Mouse (Mus musculus) brain, embryonic 14.5 days (tissue): ENCODE results near the gene Actn1. TPM values are rescaled to one million over a fixed set of nuclear protein-coding genes. Genes with fewer than 3 reads are reported as not detected.
"Not testable (repeated sequence)": the region's sequence is repeated elsewhere in the genome, so short reads cannot be mapped to it uniquely, and the experiment has no call there.

Experiments used
- DNase-seq: peaks from one replicate; pipeline ENCODE4 v3.0.0-alpha.2; 2011; ENCODE audit warnings: low read depth
- CTCF ChIP-seq: fragments of 200-500 bp; IDR thresholded peaks from 2 replicates; pipeline ENCODE4 v1.5.1; 2012; ENCODE audit warnings: inconsistent platforms, mild to moderate bottlenecking, moderate library complexity, borderline replicate concordance; ENCODE audit not compliant: insufficient read depth, insufficient read length; ENCODE audit errors: extremely low read depth
- POLR2A ChIP-seq: fragments of 200-500 bp; IDR thresholded peaks from 2 replicates; pipeline ENCODE4 v1.6.1; 2012; ENCODE audit warnings: mild to moderate bottlenecking, inconsistent platforms, borderline replicate concordance; ENCODE audit not compliant: poor library complexity, insufficient read depth, insufficient read length, severe bottlenecking; ENCODE audit errors: extremely low read depth
- polyA plus RNA-seq: library from polyadenylated mRNA; depleted of rRNA; stranded (reverse); fragments of >200 nt; gene quantifications from 2 replicates; pipeline ENCODE4 v1.2.3, GENCODE M21; 2012; rRNA removed

Gene Actn1
- polyA plus RNA-seq = 25.1 and 30.5 TPM in 2 replicates

DNA sequence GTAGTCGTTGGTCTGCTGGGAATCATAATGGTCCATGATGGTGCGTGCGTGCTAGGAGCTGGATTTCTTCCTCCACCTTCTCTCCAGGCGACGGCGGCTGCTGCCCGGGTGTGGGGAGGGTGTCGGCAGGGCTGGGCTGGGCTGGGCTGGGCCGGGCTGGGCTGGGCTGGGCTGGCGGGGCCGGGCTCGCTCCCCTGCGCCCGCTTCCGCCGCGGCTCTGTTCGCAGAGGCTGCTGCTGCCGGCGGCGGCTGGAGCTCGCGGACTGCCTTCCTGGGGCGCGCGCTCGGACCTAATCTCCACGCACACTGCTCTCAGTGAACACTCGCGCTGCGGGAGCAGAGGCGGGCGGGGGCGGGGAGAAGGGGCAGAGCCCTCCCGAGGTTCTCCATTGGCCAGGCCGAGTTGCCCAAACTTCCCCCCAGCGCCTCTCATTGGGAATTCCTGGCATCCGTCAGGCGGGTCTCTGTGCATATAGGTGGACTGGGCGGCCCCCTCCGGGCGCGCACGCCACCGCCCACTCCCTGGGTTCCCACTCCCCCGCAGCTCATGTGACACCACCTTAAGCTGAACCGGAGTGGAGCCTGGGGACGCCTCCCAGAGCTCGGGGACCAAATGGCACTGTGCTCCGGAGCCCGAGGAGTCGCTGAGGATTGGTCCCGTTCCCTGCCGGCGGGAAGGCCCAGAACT, at the start of gene Actn1:
Gene Actn1 (minus strand): TSS at position 316 of the 688 bp plus-strand sequence.
- TF ChIP-seq CTCF = no peak
- TF ChIP-seq POLR2A = peak; percentile 66

DNA sequence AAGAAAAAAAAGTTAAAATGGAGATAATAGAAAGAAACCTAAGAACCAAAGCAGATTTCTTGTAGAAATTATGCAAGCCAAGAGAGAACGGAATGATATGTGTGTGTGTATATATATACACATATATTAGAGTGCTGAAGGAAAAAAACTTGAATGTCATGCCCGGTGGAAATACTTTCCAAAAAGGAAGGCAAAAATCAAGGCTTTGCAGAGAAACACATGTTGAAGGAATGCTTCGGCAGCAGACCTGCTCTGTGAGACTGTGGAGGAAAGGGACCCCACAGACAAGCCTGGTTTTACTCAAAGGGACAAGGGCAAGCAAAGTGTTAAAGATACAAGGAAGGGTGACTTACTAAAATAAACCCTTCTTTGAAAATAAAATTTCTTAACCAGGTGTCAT, 47.4 kb upstream of the Actn1 start:
- TF ChIP-seq POLR2A = no peak
- TF ChIP-seq CTCF = no peak
- DNase-seq = no peak

More for the DNA sequence above, at the start of gene Actn1:
- DNase-seq = peak; percentile 98

DNA sequence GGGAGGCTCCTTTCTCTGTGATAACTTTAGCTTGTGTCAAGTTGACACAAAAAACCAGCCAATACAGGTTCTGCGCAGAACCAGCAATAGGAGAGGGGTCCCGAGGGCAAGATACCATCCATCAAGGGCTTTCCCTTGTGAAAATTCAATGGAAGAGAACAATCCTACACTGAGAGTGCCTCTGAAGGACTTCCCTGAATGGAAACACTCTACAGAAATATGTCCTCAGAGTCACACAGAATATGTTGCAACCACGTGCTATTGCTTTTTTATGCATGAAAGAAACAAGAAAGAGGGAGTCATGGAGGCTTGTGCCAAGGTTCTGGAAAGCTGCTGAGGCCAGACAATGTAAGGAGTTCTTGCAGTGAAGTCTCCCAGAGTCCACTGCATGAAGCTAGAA, 44.3 kb upstream of the Actn1 start:
- no peak for DNase-seq
- no peak for TF ChIP-seq POLR2A
- TF ChIP-seq CTCF = no peak

DNA sequence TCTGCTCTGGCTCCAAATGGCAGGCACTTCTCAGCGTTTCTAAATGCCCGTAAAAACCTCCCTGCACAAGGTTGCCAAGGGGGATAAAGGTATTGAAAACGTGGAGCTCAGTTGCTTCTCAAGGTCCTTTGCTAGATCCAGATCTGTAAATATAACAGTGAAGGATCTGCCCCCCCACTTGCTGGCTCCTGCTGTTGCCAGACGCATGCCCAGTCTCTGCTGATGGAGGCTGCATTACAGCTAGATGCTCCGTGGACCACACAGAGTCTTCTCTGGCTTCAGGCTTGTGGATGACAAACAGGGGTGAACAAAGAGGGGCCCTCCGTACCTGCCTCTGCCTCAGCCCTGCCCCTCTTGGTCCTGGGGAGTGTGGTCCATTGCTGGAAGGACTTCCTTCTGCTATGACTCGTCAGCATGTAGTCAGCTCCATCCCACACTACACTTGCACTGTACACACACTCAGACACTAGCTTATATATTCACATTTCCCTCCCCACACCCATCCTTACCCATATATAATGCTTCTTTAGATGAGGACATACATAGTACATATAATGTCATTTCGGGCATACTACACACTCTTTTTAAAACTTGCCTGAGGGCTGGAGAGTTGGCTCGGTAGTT, 40.8 kb upstream of the Actn1 start:
- TF ChIP-seq POLR2A = no peak
- no peak for TF ChIP-seq CTCF
- DNase-seq = no peak

DNA sequence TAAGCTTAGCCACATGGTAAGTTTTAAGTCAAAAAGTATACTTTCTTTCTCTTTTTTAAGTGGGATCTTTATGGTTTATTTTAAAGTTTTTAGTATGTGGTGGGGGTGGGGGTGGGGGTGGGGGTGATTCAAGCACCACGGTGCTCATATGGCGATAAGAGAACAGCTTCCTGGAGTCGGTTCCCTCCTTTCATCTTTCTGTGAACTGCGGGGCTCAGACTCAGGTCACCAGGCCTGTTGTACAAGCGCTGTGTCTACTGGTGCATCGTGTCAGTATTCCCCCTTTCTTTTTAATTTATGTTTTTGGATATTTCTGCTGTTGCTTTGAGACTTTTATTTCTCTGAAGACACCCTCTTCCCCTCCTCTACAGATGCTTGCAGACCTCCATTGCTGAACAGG, 38.5 kb upstream of the Actn1 start:
- no peak for DNase-seq
- TF ChIP-seq POLR2A (no peak), CTCF (no peak)

DNA sequence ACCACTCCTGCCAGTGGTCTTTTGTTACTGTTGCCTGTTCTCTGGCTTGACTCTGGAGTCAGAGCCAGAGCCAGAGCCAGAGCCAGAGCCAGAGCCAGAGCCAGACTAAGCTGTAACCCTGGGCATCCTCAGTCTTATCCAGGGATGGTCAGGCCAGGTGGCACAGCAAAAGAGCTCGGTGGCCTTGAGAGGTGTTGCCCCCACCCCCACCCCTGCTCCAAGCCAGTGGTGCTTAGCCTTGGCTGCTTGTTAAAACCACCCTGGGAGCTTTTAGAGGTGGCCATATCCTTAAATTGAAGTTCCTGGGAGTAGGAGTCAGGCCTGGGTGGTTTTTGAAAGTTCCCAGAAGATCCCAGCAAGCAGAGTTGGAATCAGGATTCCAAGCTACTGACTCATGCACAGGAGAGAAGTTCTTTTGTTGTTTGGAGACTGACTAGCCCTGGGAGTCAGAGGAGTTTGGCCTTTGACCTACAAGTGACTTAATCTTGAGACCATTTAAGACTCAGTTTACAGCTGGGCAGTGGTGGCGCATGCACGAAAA, 31.8 kb upstream of the Actn1 start:
- no peak for DNase-seq
- no peak for TF ChIP-seq POLR2A
- no peak for TF ChIP-seq CTCF

DNA sequence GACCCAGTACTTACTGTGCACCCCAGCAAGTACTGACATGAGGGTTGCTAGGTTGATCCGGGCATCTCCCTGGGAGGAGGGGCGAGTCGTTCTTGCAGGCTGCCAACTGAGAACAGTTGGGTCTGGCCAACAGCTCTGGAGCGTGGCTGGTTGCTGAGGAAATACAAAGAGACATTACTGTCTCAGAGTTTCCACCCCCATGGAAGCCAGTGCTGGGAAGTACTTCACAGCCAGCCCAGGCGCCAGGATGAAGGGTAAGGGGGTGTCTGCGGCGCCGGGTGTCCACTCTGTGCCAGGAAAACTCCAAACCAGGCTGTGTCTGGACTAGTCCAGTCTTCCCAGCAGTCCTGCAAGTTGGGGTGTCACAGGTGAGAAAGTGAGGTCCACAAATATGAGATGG, 30.8 kb upstream of the Actn1 start:
- DNase-seq = peak; percentile 17

DNA sequence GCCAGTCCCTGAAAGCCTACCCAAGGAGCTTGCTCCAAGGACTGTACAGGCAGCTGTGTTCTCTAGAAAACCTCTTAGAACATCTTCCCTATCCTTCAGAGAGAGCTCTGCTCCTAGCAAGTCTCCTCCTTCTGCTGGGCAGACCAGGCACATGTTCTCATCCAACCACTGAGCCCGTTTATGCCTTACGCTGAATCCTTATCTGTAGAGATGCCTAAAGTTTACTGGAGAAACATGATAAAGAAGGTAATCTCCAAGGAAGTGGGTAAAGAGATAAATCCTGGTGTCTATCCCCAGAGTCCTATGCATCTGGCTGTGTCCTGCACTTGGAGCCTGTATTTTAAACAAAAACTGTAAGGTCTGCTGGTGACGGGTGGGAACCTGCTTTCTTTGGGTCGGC, 30.3 kb upstream of the Actn1 start:
- no peak for DNase-seq
- TF ChIP-seq POLR2A = no peak

More for the DNA sequence above, 30.8 kb upstream of the Actn1 start:
- no peak for TF ChIP-seq CTCF
- no peak for TF ChIP-seq POLR2A

DNA sequence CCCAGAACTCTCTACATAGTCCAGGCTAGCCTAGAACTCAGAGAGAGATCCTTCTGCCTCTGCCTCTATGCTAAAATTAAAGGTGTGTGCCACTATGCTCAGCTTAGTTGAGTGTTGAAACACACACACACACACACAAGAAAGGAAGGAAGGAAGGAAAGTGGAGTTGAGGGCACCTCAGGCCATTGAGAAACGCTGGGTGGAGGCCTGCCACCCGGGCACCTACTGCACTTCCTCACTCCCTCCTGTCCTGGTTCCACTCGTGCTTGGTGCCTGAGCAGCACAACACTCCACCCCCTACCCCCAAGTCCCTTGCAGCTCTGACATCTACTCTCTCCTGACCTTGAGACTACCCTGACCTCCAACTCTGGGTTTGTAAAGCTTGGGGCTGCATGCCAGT, 29.6 kb upstream of the Actn1 start:
- DNase-seq = no peak
- TF ChIP-seq CTCF (no peak), POLR2A (no peak)

DNA sequence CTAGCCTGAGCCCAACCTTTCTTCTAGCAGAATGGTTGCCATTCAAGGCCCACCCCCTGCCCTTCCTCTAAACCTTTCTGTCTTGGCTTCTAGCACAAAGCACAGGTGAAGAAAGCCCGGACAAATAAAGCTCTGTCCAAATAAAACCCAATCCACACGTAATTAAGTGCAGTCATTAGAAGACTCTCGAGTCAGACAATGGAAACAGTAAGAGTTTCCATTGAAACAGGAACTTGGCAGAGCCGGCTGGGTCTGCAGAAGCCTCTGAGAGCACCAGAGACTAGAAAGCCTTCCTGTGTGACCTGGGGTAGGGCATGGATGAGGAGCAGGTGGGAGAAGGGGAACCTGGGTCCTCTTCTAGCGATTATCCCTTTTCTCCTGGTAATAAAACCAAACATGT, 25.7 kb upstream of the Actn1 start:
- no peak for TF ChIP-seq POLR2A
- no peak for DNase-seq

DNA sequence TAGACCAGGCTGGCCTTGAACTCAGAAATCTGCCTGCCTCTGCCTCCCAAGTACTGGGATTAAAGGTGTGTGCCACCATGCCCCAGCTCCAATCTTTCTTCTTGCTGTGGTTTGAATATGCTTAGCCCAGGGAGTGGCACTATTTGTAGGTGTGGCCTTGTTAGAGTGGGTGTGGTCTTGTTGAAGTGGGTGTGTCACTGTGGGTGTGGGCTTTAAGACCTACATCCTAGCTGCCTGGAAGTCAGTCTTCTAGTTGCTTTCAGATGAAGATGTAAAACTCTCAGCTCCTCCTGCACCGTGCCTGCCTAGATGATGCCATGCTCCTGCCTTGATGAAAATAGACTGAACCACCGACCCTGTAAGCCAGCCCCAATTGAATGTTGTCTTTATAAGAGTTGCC, 24.1 kb upstream of the Actn1 start:
- not testable (repeated sequence) for DNase-seq

DNA sequence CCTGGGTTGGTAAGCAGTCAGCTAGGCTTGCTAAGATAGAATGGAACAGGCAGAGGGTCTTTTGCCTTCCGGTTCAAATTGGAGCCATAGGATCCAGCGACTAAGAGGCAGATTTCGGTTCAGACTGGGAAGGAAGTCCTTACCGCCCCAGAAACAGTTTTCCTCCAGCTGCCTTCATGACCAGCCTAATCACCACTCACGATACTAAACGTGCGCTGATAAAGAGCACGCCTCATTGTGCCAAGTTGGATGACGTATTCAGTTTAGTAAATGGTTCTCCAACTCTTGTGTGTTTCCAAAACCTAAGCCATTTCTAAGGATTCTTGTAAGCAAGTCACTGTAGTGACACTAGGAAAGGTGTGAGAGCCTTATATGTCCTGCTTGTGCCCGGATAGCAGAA, 18.7 kb upstream of the Actn1 start:
- DNase-seq = no peak
- no peak for TF ChIP-seq POLR2A

DNA sequence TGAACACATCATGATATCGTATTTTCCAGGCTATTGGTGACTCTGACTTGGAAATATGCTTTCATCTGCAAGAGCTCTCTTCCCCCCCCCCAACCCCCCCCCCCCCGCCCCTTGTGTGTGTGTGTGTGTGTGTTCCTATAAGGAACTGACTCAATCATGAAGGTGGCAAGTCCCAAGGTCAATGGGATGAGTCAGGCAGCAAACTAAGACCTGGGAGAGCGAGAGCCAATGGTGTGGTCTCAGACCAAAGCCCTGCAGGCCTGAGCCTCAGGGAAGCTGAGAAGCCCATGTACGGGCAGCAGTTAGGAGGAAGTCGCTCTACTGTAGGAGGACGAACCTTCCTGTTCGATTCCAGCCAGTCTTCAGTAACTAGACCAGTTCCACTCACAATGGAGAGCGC, 17.3 kb upstream of the Actn1 start:
- no peak for DNase-seq
- TF ChIP-seq POLR2A (no peak), CTCF (no peak)

DNA sequence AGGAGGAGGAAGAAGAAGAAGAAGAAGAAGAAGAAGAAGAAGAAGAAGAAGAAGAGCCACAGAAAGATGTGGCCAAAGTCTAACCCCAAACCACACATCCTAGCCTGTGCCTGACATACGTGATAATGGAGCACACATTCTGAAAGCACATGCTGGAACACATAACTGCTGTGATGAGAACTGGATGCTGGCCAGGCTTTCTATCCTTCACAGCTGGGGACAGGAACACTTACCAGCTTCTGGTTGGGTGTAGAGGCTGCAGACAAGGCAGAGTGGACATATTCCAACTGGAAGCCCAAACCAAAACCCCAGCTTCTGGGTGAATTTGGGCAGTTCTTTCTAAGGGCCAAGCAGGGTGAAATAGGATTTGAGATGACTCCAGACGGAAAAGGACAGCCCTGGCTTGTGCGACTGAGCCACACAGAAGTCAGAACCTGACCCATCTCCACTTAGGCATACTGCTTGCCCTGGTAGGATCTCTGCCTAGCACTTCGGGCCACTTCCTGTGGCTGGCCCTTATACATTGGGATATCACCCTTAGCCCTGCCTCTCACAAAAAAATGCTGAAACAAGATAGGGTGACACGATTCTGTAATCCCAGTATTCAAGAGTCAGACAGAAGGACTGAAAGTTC, 15.1 kb upstream of the Actn1 start:
- peak; percentile 9 for DNase-seq
- TF ChIP-seq POLR2A (no peak), CTCF (no peak)
